Mouse (Mus musculus) left cerebral cortex, adult 18-20 months (tissue): Measurements from ENCODE around the gene Wdr81. TPM values are rescaled to one million over a fixed set of nuclear protein-coding genes. Genes with fewer than 3 reads are reported as not detected.

Experiments
- DNase-seq, 2 experiments: peaks; one replicate each; pipeline ENCODE4 v3.0.0; 2021 to 2022; ENCODE audit warnings: low spot score in 2 of 2, mixed read lengths in 1 of 2
- microRNA-seq, 2 experiments: library from miRNA; unstranded; fragments of <30 nt; microRNA quantifications; one replicate each; pipeline ENCODE4 v1.2.0; 2021
- total RNA-seq, 2 experiments: library from RNA; stranded (reverse); gene quantifications; 2 replicates each; pipeline ENCODE4 v1.2.3; 2021

The Wdr81 gene
- total RNA-seq, 2 experiments from 2014 or later = 18.7 to 19.4 TPM

DNA sequence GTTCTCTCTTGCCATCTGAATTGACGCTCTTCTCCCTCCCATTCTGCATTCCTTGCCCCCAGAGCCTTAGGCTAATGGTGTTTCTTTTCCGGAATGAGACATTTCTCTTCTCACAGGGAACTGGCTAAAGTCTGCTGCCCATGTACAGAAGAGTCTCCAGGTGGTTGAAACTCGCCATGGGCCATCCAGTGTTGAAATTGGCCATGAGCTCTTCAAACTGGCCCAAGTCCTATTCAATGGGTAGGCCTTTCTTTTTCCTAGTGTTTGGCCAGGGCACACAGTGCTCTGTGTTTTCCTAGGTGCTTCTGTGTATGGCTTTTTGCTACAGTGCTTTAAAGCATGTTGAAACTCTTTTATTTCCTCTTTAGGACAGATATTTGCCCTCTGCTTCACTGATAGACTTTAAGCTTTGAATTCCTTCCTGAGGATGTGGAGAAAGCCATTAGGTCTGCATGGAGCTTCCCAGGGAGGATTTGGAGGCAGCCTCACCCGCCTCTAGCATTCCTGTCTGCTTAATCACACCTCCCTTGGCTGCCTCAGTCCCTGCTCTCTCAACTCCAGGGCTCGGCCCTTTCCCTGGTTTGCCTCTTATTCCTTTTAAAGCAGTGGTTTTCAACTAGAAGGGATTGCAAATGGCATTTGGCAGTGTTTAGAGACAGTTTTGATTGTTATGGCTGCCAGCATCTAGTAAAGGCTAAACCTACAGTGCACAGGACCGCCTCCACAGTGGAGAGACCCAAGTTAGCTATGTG lies 51.0 kb downstream of the Wdr81 start:
- DNase-seq = no peak

DNA sequence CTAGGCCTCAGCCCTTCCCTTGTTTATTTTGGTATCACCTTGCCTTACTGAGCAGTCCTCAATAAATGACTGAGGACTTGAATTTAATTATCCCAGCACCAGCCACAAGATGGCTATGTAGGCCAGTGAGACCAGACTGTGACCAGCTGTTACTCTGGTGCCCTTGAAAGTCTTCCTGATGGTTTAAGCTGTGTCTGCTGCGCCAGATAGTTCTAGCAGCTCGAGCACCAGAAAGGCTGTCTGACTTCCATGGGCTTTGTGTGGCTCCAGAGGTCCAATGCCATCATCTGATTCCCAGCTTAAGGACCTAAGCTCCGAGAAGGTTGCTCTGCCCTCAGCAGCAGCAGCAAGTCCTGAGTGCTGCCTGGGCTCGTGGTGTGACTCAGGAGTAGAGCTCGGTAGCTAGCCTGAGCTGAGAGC lies 52.2 kb downstream of the Wdr81 start:
- DNase-seq = peak; percentile 32 to 47

DNA sequence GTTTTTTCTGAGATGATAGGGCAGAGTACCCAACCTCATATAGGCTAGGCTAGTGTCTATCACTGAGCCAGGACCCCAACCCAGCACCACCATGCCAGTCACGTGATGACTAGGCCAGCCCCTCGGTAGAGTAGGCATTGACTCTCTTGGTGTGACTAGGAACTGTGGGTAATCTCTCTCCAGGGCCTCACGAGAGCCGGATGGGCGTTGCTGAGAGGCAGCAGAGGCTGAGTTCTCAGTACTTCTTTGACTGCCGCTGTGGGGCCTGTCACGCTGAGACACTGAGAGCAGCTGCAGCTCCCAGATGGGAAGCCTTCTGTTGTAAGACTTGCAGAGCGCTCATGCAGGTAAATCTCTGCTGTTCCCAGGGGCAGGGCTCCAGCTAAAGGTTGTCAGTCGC lies 54.4 kb downstream of the Wdr81 start:
- DNase-seq = peak in 1 of 2 experiments; percentile 18

DNA sequence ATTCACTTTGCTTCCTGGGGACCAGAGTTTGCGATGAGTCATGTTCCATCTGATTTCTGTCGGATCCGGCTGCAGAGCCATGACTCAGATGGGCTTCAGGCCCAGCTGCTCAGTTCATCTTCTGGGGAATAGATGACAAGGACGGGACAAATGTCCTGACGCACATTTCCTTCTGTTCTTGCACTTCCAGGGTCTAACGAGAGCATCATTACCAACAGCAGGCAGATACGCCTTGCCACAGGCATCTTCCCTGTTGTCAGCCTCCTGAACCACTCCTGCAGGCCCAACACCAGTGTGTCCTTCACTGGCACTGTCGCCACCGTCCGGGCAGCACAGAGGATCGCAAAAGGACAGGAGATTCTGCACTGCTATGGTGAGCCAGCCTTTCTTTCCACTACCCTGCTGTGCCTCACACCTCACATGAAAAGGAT lies 55.1 kb downstream of the Wdr81 start:
- DNase-seq = peak; percentile 49 to 56

DNA sequence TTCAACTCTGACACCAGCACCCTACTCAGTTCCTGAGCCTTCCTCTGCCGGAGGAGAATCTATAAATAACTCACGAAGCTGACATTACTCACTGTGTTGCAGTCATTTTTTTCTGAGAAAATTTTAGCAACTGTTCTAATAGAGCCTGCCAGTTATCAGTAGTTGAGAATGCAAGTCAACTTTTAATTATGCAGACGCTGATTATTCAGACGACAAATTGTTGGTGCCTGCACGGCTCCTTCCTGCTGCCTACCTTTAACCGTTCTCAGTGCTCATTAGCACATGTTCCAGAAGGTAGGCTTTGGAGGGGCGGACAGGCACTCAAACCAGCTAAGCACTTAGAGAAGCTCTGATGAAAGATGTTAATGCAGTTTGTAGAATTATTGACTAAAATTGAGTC lies 57.1 kb downstream of the Wdr81 start:
- no peak for DNase-seq

DNA sequence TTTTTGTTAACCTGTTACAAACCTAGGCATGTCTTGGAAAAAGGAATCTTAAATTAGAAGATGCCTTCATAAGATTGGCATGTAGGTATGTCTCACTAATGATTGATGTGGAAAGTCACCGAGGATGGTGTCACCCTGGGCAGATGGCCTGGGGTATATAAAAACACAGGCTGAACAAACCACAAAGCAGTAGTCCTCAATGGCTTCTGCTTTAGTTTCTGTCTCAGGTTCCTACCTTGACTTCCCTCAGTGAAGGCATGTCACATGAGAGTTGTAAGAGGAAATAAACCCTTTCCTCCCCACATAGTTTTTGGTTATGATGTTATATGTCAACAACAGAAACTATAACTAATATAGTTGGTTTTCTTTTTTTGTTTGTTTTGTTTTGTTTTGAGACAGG lies 58.9 kb downstream of the Wdr81 start:
- no peak for DNase-seq

Small RNAs within 50 kb of the gene (microRNA-seq; reads per million reads assigned to microRNA genes)
- gene Mir22 = 11,502 to 12,372 reads per million in 2 experiments

Other genes with a start within 250 kb of the Wdr81 start
- 10 to 100 TPM; 47.2 to 49.9 TPM for gene Rpa1, start 106.4 kb downstream of the Wdr81 start, total RNA-seq
- gene Smyd4, start 106.3 kb downstream of the Wdr81 start, total RNA-seq = 10 to 100 TPM; 13.7 to 17.5 TPM
- gene Serpinf1, start 32.0 kb downstream of the Wdr81 start, total RNA-seq = 10 to 100 TPM; 12.6 to 12.7 TPM
- under 1 TPM in 1 of 2 experiments, not detected in 1; 0.35 TPM for gene Serpinf2, start 15.1 kb downstream of the Wdr81 start, total RNA-seq
- under 1 TPM; 0.91 to 1.00 TPM for gene Tlcd2, start 7.0 kb upstream of the Wdr81 start, total RNA-seq
- 100 to 1,000 TPM; 128 to 134 TPM for gene Prpf8, start 32.1 kb upstream of the Wdr81 start, total RNA-seq
- 1 to 10 TPM; 1.6 to 1.8 TPM for gene Rilp, start 55.4 kb upstream of the Wdr81 start, total RNA-seq
- 1 to 10 TPM; 1.1 to 1.2 TPM for gene Scarf1, start 58.8 kb upstream of the Wdr81 start, total RNA-seq
- 10 to 100 TPM; 49.9 to 50.9 TPM for gene Slc43a2, start 77.0 kb upstream of the Wdr81 start, total RNA-seq
- gene Pitpna, start 133.4 kb upstream of the Wdr81 start, total RNA-seq = 100 to 1,000 TPM; 330 to 343 TPM
- gene Inpp5k, start 176.3 kb upstream of the Wdr81 start, total RNA-seq = 10 to 100 TPM; 36.1 to 36.6 TPM
- 10 to 100 TPM; 20.9 to 25.1 TPM for gene Myo1c, start 195.8 kb upstream of the Wdr81 start, total RNA-seq
- 100 to 1,000 TPM; 126 to 132 TPM for gene Crk, start 224.5 kb upstream of the Wdr81 start, total RNA-seq